Mouse (Mus musculus): Measurements from ENCODE around the gene Klf12. TPM values are rescaled to one million over a fixed set of nuclear protein-coding genes. Genes with fewer than 3 reads are reported as not detected.

The Klf12 gene
- polyA plus RNA-seq, 1 experiment from 2014 or later, result 16.4 TPM

GRCm38 (mm10) chr14:100026671-100027070 lies 257.8 kb downstream of the Klf12 start:
- Histone ChIP-seq H3K27me3 (replicated peaks; ENCODE audit: control insufficient read depth, insufficient read depth, low read length) (no peaks in the 10 kb centered on the region), H3K4me3 (ENCODE audit: low read depth, low read length) (no peak overlapping the region), H3K27ac (replicated peaks; ENCODE audit: low read depth, low read length) (0 out of 2 replicates have a peak overlapping the region, but pooled peaks have one; percentile 8), H3K36me3 (ENCODE audit: control insufficient read depth, insufficient read depth, low read length) (peaks cover 13% of the 10 kb centered on the region), H3K9ac (ENCODE audit: low read depth, low read length) (no peak overlapping the region), H3K4me2 (ENCODE audit: low read depth, low read length) (peak overlapping the region; percentile 10; the same call in 1 of the 2 replicates), H3K4me1 (ENCODE audit: control insufficient read depth, insufficient read depth, low read length) (peaks cover 6% of the 10 kb centered on the region; the same call in 1 of the 2 replicates), H3K9me3 (ENCODE audit: control insufficient read depth, low read length) (no peaks in the 10 kb centered on the region)
- ATAC-seq (ENCODE audit: low read depth), result no peak
- peak; percentile 52 for DNase-seq (ENCODE audit: low spot score)
- 59% methylated on average over 6 of the region's 6 CpGs for WGBS

DNA sequence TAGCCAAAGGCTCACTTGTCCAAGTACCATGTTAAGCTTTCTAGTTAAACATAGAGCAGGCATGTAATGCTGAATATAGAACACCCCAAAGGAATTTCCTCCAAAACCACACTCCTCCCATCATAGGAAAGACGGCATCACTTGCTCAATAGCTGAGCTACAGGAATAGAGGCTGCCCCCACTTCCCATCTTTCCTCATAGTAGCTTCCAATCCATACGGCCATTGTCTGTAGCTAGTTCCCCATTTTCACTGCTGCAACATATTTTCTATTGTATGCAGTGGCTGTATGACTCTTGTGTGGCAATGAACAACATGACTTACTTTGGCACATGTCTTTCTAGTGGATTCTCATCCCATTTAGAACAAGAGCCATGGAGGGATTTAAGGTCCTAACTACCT lies 267.3 kb downstream of the Klf12 start:
- Histone ChIP-seq H3K4me2 (ENCODE audit: low read depth, low read length) (no peak overlapping the region), H3K27ac (replicated peaks; ENCODE audit: low read depth, low read length) (no peak overlapping the region), H3K4me3 (ENCODE audit: low read depth, low read length) (no peak overlapping the region), H3K4me1 (ENCODE audit: control insufficient read depth, insufficient read depth, low read length) (no peaks in the 10 kb centered on the region), H3K36me3 (ENCODE audit: control insufficient read depth, insufficient read depth, low read length) (peaks cover 9% of the 10 kb centered on the region), H3K9ac (ENCODE audit: low read depth, low read length) (no peak overlapping the region), H3K27me3 (replicated peaks; ENCODE audit: control insufficient read depth, insufficient read depth, low read length) (no peaks in the 10 kb centered on the region), H3K9me3 (ENCODE audit: control insufficient read depth, low read length) (no peaks in the 10 kb centered on the region)
- DNase-seq (ENCODE audit: low spot score) (no peak), ATAC-seq (ENCODE audit: low read depth) (no peak)
- 82% methylated on average over 2 of the region's 2 CpGs for WGBS

- 46% methylated on average over 5 of the region's 5 CpGs for WGBS
- DNase-seq (ENCODE audit: low spot score) (no peak), ATAC-seq (ENCODE audit: low read depth) (no peak)
- no peak overlapping the region for H3K9ac ChIP-seq (ENCODE audit: low read depth, low read length)
- no peak overlapping the region for H3K4me3 ChIP-seq (ENCODE audit: low read depth, low read length)
- H3K36me3 ChIP-seq (ENCODE audit: control insufficient read depth, insufficient read depth, low read length), result no peaks in the 10 kb centered on the region
- H3K4me2 ChIP-seq (ENCODE audit: low read depth, low read length), result no peak overlapping the region
- H3K27me3 ChIP-seq (replicated peaks; ENCODE audit: control insufficient read depth, insufficient read depth, low read length), result no peaks in the 10 kb centered on the region
- no peak overlapping the region for H3K27ac ChIP-seq (replicated peaks; ENCODE audit: low read depth, low read length)
- H3K9me3 ChIP-seq (ENCODE audit: control insufficient read depth, low read length), result no peaks in the 10 kb centered on the region
- no peaks in the 10 kb centered on the region for H3K4me1 ChIP-seq (ENCODE audit: control insufficient read depth, insufficient read depth, low read length)
Observed at GRCm38 (mm10) chr14:100010525-100010924, 274.0 kb downstream of the Klf12 start.

- Histone ChIP-seq H3K9me3 (ENCODE audit: control insufficient read depth, low read length) (no peaks in the 10 kb centered on the region), H3K9ac (ENCODE audit: low read depth, low read length) (no peak overlapping the region), H3K4me3 (ENCODE audit: low read depth, low read length) (no peak overlapping the region), H3K4me1 (ENCODE audit: control insufficient read depth, insufficient read depth, low read length) (no peaks in the 10 kb centered on the region), H3K36me3 (ENCODE audit: control insufficient read depth, insufficient read depth, low read length) (no peaks in the 10 kb centered on the region), H3K4me2 (ENCODE audit: low read depth, low read length) (no peak overlapping the region), H3K27ac (replicated peaks; ENCODE audit: low read depth, low read length) (no peak overlapping the region), H3K27me3 (replicated peaks; ENCODE audit: control insufficient read depth, insufficient read depth, low read length) (no peaks in the 10 kb centered on the region)
- no peak for ATAC-seq (ENCODE audit: low read depth)
- peak; percentile 64 for DNase-seq (ENCODE audit: low spot score)
- WGBS, result 49% methylated on average over 4 of the region's 4 CpGs
Observed at GRCm38 (mm10) chr14:100009790-100010382, 274.6 kb downstream of the Klf12 start.

DNA sequence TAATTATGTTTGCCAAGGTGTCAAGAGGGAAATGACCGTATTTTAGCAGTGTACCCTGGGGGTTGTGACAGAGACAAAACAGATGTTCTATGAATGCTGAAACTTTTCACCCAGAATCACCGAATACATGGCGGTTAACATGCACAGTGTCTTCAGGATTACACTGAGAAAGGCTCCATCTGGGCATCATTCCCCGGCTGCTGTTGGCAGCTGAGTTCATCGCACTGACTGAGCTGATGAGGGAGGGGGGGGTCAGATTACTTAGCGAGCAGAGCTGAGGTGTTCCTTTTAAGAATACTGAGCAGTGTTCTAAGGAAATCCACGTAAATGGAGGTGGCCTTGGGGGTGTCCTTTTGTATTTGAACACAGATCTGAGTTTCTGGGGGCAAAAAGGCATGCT lies 301.0 kb downstream of the Klf12 start:
- peak; percentile 32 for DNase-seq (ENCODE audit: low spot score)
- no peak overlapping the region for H3K4me2 ChIP-seq (ENCODE audit: low read depth, low read length)
- H3K27me3 ChIP-seq (replicated peaks; ENCODE audit: control insufficient read depth, insufficient read depth, low read length), result no peaks in the 10 kb centered on the region
- ATAC-seq (ENCODE audit: low read depth), result peak; percentile 30; the same call in 1 of the 2 replicates
- peaks cover 6% of the 10 kb centered on the region; the same call in 1 of the 2 replicates for H3K4me1 ChIP-seq (ENCODE audit: control insufficient read depth, insufficient read depth, low read length)
- H3K9ac ChIP-seq (ENCODE audit: low read depth, low read length), result no peak overlapping the region
- WGBS, result 30% methylated on average over 7 of the region's 7 CpGs
- no peaks in the 10 kb centered on the region for H3K9me3 ChIP-seq (ENCODE audit: control insufficient read depth, low read length)
- no peak overlapping the region for H3K4me3 ChIP-seq (ENCODE audit: low read depth, low read length)
- H3K27ac ChIP-seq (replicated peaks; ENCODE audit: low read depth, low read length), result no peak overlapping the region
- no peaks in the 10 kb centered on the region for H3K36me3 ChIP-seq (ENCODE audit: control insufficient read depth, insufficient read depth, low read length)

DNA sequence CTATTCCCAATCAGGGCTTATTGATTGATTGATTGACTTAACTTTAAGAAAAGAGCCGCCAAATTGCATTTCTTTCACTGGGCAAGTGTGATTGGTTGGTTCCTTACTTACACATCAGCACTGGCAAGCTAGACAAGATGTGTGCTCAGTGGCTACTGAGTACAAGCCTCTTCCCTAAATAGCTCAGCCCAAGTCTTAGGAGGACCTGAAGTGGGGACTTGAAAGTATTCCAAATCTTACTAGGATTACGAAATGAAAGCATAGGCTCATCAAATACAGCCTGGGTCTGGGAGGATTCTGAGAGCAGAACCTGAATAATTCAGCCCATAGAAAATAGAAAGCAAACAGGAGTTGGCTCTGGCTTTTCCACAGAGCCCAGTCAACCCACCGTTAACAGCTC lies 303.3 kb downstream of the Klf12 start:
- ATAC-seq (ENCODE audit: low read depth), result no peak
- no peaks in the 10 kb centered on the region for H3K36me3 ChIP-seq (ENCODE audit: control insufficient read depth, insufficient read depth, low read length)
- 79% methylated on average over 3 of the region's 3 CpGs for WGBS

GRCm38 (mm10) chr14:99967920-99968319 lies 316.6 kb downstream of the Klf12 start:
- Histone ChIP-seq H3K4me2 (ENCODE audit: low read depth, low read length) (no peak overlapping the region), H3K36me3 (ENCODE audit: control insufficient read depth, insufficient read depth, low read length) (no peaks in the 10 kb centered on the region), H3K9ac (ENCODE audit: low read depth, low read length) (no peak overlapping the region), H3K4me3 (ENCODE audit: low read depth, low read length) (no peak overlapping the region), H3K9me3 (ENCODE audit: control insufficient read depth, low read length) (peaks cover 4% of the 10 kb centered on the region), H3K27me3 (replicated peaks; ENCODE audit: control insufficient read depth, insufficient read depth, low read length) (no peaks in the 10 kb centered on the region), H3K4me1 (ENCODE audit: control insufficient read depth, insufficient read depth, low read length) (no peaks in the 10 kb centered on the region), H3K27ac (replicated peaks; ENCODE audit: low read depth, low read length) (no peak overlapping the region)
- WGBS, result 50% methylated on average over 4 of the region's 4 CpGs
- no peak for ATAC-seq (ENCODE audit: low read depth)
- no peak for DNase-seq (ENCODE audit: low spot score)

More for the DNA sequence above, 303.3 kb downstream of the Klf12 start:
- Histone ChIP-seq H3K4me1 (ENCODE audit: control insufficient read depth, insufficient read depth, low read length) (peaks cover 6% of the 10 kb centered on the region; the same call in 1 of the 2 replicates), H3K27ac (replicated peaks; ENCODE audit: low read depth, low read length) (no peak overlapping the region), H3K4me3 (ENCODE audit: low read depth, low read length) (no peak overlapping the region), H3K9ac (ENCODE audit: low read depth, low read length) (no peak overlapping the region), H3K27me3 (replicated peaks; ENCODE audit: control insufficient read depth, insufficient read depth, low read length) (no peaks in the 10 kb centered on the region), H3K4me2 (ENCODE audit: low read depth, low read length) (no peak overlapping the region), H3K9me3 (ENCODE audit: control insufficient read depth, low read length) (no peaks in the 10 kb centered on the region)
- no peak for DNase-seq (ENCODE audit: low spot score)

DNA sequence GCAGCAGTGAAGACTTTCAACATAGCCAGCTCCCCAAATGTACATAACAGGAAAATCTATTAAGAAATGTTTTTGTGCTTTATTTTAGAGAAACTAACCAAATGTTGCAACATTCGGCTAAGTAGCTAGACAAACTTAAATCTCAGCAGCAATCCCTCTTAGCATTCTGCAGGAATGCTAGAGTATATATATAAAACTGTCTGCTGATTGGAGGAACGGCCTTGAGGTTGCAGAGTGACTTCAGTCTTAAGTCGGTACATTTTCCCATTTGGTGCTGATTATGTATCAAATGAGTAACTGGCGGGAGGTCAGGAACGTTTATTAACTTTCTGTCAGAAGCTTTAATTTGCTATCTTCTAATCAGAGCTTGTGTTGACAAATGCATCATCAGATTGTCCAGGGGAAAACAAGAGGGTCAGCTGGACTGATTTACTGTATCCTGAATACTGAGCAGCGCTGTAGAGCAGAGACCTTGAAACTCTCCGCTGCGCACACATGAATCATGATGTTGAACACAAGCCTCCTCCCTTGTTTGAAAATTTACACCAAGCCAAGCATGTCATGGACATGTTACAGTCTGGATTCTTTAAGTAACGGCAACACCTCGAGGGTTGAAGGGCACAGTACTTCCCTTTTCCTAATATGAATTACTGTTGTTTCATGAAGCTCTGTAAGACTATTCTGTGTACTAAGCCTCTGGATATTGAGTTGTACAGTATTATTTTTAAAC lies 323.8 kb downstream of the Klf12 start:
- DNase-seq (ENCODE audit: low spot score) (no peak), ATAC-seq (ENCODE audit: low read depth) (no peak)
- Histone ChIP-seq H3K4me1 (ENCODE audit: control insufficient read depth, insufficient read depth, low read length) (no peaks in the 10 kb centered on the region), H3K4me2 (ENCODE audit: low read depth, low read length) (no peak overlapping the region), H3K9ac (ENCODE audit: low read depth, low read length) (no peak overlapping the region), H3K27me3 (replicated peaks; ENCODE audit: control insufficient read depth, insufficient read depth, low read length) (no peaks in the 10 kb centered on the region), H3K9me3 (ENCODE audit: control insufficient read depth, low read length) (peaks cover 8% of the 10 kb centered on the region), H3K36me3 (ENCODE audit: control insufficient read depth, insufficient read depth, low read length) (no peaks in the 10 kb centered on the region), H3K4me3 (ENCODE audit: low read depth, low read length) (no peak overlapping the region), H3K27ac (replicated peaks; ENCODE audit: low read depth, low read length) (no peak overlapping the region)
- 74% methylated on average over 10 of the region's 10 CpGs for WGBS

- Histone ChIP-seq H3K4me3 (ENCODE audit: low read depth, low read length) (no peak overlapping the region), H3K4me2 (ENCODE audit: low read depth, low read length) (no peak overlapping the region), H3K9ac (ENCODE audit: low read depth, low read length) (no peak overlapping the region), H3K4me1 (ENCODE audit: control insufficient read depth, insufficient read depth, low read length) (no peaks in the 10 kb centered on the region), H3K9me3 (ENCODE audit: control insufficient read depth, low read length) (no peaks in the 10 kb centered on the region), H3K27me3 (replicated peaks; ENCODE audit: control insufficient read depth, insufficient read depth, low read length) (no peaks in the 10 kb centered on the region), H3K36me3 (ENCODE audit: control insufficient read depth, insufficient read depth, low read length) (no peaks in the 10 kb centered on the region), H3K27ac (replicated peaks; ENCODE audit: low read depth, low read length) (no peak overlapping the region)
- WGBS, result 86% methylated on average over 4 of the region's 4 CpGs
- ATAC-seq (ENCODE audit: low read depth) (no peak), DNase-seq (ENCODE audit: low spot score) (no peak)
Observed at GRCm38 (mm10) chr14:99955133-99955532, 329.3 kb downstream of the Klf12 start.
